9 mouse cellular contexts compared by ENCODE assay signal in the genomic region with DNA sequence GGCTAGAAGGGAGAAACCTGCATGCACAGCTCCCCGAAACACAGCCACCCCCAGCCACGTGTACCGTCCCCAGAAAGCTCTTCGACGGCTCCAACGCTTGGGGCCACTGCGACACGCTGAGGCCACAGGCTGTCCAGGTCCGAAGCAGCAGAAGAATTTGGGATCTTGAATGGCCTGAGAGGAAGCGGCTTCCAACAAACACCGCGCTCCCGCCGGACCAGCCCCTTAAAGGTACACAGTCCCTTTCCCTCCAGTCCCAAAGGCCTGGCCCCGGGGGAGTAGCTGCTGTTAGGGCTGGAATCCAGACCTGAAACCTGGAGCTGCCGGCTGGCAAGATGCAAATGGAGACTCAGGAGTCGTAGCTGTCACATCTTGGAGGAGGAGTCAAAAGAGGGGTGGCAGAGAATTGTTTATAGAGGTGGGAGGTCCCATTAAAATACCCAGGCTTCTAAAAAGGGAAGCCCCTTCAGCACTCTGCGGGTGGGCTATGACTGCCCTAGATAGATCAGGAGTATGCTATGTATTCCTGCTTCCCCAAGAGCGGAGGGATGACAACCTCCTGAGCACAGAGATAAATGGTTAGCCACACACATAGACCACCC. TPM values are rescaled to one million over a fixed set of nuclear protein-coding genes. Genes with fewer than 3 reads are reported as not detected.
A peak's percentile ranks its signal among the peaks of the same experiment; 100 is the strongest.
DNase-seq lines count a peak whose midpoint lies in the region; ATAC-seq lines count a peak whose summit lies in the region.
"Had no signal": no experiment of that assay in that cellular context is flagged by ENCODE, and none has a peak within 500 bp of the region (broad histone marks: within the 10 kb centered on the region; RNA-seq: fewer than 3 reads in every experiment).

A gene (minus strand): TSS at position 176 of the 602 bp plus-strand sequence.

- WGBS in forebrain, embryonic 11.5 days: 3% methylated on average over 19 of the region's 19 CpGs
- 5% methylated on average over 19 of the region's 19 CpGs for WGBS in intestine, embryonic 15.5 days

- H3K27me3 ChIP-seq in forebrain, embryonic 11.5 days (ENCODE audit: control insufficient read depth, insufficient read depth, low read length): no peaks in the 10 kb centered on the region
- 0 out of 2 replicates have a peak, but pooled peaks cover 4% of the 10 kb centered on the region for H3K27me3 ChIP-seq in intestine, embryonic 15.5 days (replicated peaks)
- H3K27me3 ChIP-seq: Patski had no signal

- H3K9me3 ChIP-seq in forebrain, embryonic 11.5 days (ENCODE audit: control insufficient read depth, low read length): no peaks in the 10 kb centered on the region
- H3K9me3 ChIP-seq in intestine, embryonic 15.5 days: no peaks in the 10 kb centered on the region

- no peak within 1 kb of the TSS for H3K27ac ChIP-seq in forebrain, embryonic 11.5 days (ENCODE audit: low read depth, low read length)
- H3K27ac ChIP-seq in intestine, embryonic 15.5 days: no peak within 1 kb of the TSS

- peak; percentile 55; the same call in 1 of the 2 replicates for ATAC-seq in forebrain, embryonic 11.5 days (replicated peaks; ENCODE audit: low FRiP score)
- 0 out of 2 replicates have a peak, but pooled peaks have one; percentile 43 for ATAC-seq in intestine, embryonic 15.5 days
- ATAC-seq in megakaryocyte progenitor cell, adult 5-6 weeks (replicated peaks; ENCODE audit: poor library complexity): peak; percentile 25
- ATAC-seq: Patski had no signal

- no peak within 1 kb of the TSS; the same call in 1 of the 2 replicates for H3K9ac ChIP-seq in forebrain, embryonic 11.5 days (ENCODE audit: low read length)
- peak within 1 kb of the TSS; percentile 36 for H3K9ac ChIP-seq in intestine, embryonic 15.5 days

- H3K36me3 ChIP-seq in forebrain, embryonic 11.5 days (ENCODE audit: control insufficient read depth, insufficient read depth, low read length): no peaks in the 10 kb centered on the region; the same call in 1 of the 2 replicates
- H3K36me3 ChIP-seq in intestine, embryonic 15.5 days: peaks cover 4% of the 10 kb centered on the region; the same call in 1 of the 2 replicates

- H3K4me1 ChIP-seq in forebrain, embryonic 11.5 days (replicated peaks; ENCODE audit: control insufficient read depth, insufficient read depth, low read length): 0 out of 2 replicates have a peak, but pooled peaks cover 2% of the 10 kb centered on the region
- H3K4me1 ChIP-seq in intestine, embryonic 15.5 days (replicated peaks): peaks cover 13% of the 10 kb centered on the region

- intact Hi-C loops in left cerebral cortex, postnatal 4 days (cut with DNase I): no loop called here

- DNase-seq in left cerebral cortex, postnatal 4 days: peak; percentile 40
- no peak for DNase-seq in left cerebral cortex, adult 8-10 months (ENCODE audit: low spot score in 2 of 2)
- DNase-seq in forebrain, embryonic 11.5 days (ENCODE audit: low spot score): peak; percentile 73
- no peak for DNase-seq in thymus, postnatal 25 days
- DNase-seq in cerebellum, adult 8-10 months: no peak
- DNase-seq in spleen, postnatal 36 days (ENCODE audit: low spot score in 2 of 2): no peak

- H3K4me3 ChIP-seq in forebrain, embryonic 11.5 days (ENCODE audit: low read depth, low read length): peak within 1 kb of the TSS; percentile 13
- H3K4me3 ChIP-seq in intestine, embryonic 15.5 days (replicated peaks): peak within 1 kb of the TSS; percentile 30

- peak within 1 kb of the TSS; percentile 31 for H3K4me2 ChIP-seq in forebrain, embryonic 11.5 days (ENCODE audit: low read depth, low read length, severe bottlenecking)
- peak within 1 kb of the TSS; percentile 61 for H3K4me2 ChIP-seq in intestine, embryonic 15.5 days (replicated peaks)

RNA-seq across cellular contexts. Expression of the gene that starts here (rescaled TPM):
- 1 to 10 TPM; 7.9 to 8.2 TPM for total RNA-seq in left cerebral cortex, postnatal 4 days (2021)
- total RNA-seq in left cerebral cortex, adult 8-10 months (2022): 1 to 10 TPM; 1.2 to 2.4 (median 1.9) TPM
- 1.5 and 2.8 TPM in 2 replicates for polyA plus RNA-seq in forebrain, embryonic 11.5 days (2014; fragmentation: Nextera tagmentation; extraction: Ambion mirVana)
- 2.1 and 2.6 TPM in 2 replicates for polyA plus RNA-seq in intestine, embryonic 15.5 days (2015; fragmentation: Nextera tagmentation; extraction: Ambion mirVana)
- not detected in 2 replicates for total RNA-seq in megakaryocyte progenitor cell, adult 5-6 weeks (2015)
- not detected in 2 replicates for total RNA-seq in megakaryocyte progenitor cell, adult 5-6 weeks (2017)

Comparison
In these comparisons a context has a peak if more than half of its experiments do, and no peak if none do; other contexts are left out.
1. DNase-seq: peak in left cerebral cortex, postnatal 4 days (single experiment) and forebrain, embryonic 11.5 days (single experiment); none in left cerebral cortex, adult 8-10 months (0 of 2), thymus, postnatal 25 days (single experiment), cerebellum, adult 8-10 months (single experiment) and spleen, postnatal 36 days (0 of 2).
2. Peak in ATAC-seq in megakaryocyte progenitor cell, adult 5-6 weeks; RNA of the gene not detected or under 1 TPM.
3. Peak in every context shown above with its lines, with median percentiles within 50 percentile points of each other: ATAC-seq.